Mouse (Mus musculus): ENCODE data around the gene Hps1. TPM values are rescaled to one million over a fixed set of nuclear protein-coding genes. Genes with fewer than 3 reads are reported as not detected.
"Not testable (repeated sequence)": the region's sequence is repeated elsewhere in the genome, so short reads cannot be mapped to it uniquely, and the experiment has no call there.

The Hps1 gene
- polyA plus RNA-seq, 1 experiment from 2014 or later: 21.1 TPM

- no peaks in the 10 kb centered on the region for H3K9me3 ChIP-seq
- WGBS: 25% methylated on average over 2 of the region's 2 CpGs
- DNase-seq (ENCODE audit: extremely low spot score, low spot score): no peak
- 0 out of 2 replicates have a peak overlapping the region, but pooled peaks have one; percentile 20 for H3K27ac ChIP-seq
- no peak overlapping the region for H3K4me3 ChIP-seq
- H3K27me3 ChIP-seq (ENCODE audit: poor library complexity, severe bottlenecking): peaks cover 35% of the 10 kb centered on the region
- H3K36me3 ChIP-seq (replicated peaks): no peaks in the 10 kb centered on the region
- H3K4me1 ChIP-seq: peaks cover 35% of the 10 kb centered on the region
Measured at GRCm38 (mm10) chr19:42785129-42785528, 5.4 kb upstream of the Hps1 start.

GRCm38 (mm10) chr19:42780156-42780538 is 369 bp upstream of the Hps1 start:
- H3K27me3 ChIP-seq (ENCODE audit: poor library complexity, severe bottlenecking); H3K9me3 ChIP-seq; DNase-seq (ENCODE audit: extremely low spot score, low spot score); H3K36me3 ChIP-seq (replicated peaks): not testable (repeated sequence)
- Histone ChIP-seq H3K4me1 (peaks cover 32% of the 10 kb centered on the region), H3K4me3 (peak overlapping the region; percentile 74), H3K27ac (peak overlapping the region; percentile 93)
- WGBS: 49% methylated on average over 7 of the region's 7 CpGs

- Histone ChIP-seq H3K4me3 (no peak overlapping the region), H3K27me3 (ENCODE audit: poor library complexity, severe bottlenecking) (no peaks in the 10 kb centered on the region; the same call in 1 of the 2 replicates), H3K27ac (no peak overlapping the region), H3K9me3 (no peaks in the 10 kb centered on the region), H3K36me3 (replicated peaks) (no peaks in the 10 kb centered on the region), H3K4me1 (peaks cover 22% of the 10 kb centered on the region)
- no peak for DNase-seq (ENCODE audit: extremely low spot score, low spot score)
- 81% methylated on average over 5 of the region's 5 CpGs for WGBS
Measured at GRCm38 (mm10) chr19:42777801-42778200, 2.0 kb downstream of the Hps1 start.

GRCm38 (mm10) chr19:42776813-42777212 is 3.0 kb downstream of the Hps1 start:
- no peak overlapping the region for H3K27ac ChIP-seq
- WGBS: 96% methylated on average over 1 of the region's 1 CpGs
- H3K4me1 ChIP-seq: peaks cover 22% of the 10 kb centered on the region
- H3K4me3 ChIP-seq: no peak overlapping the region
- no peak for DNase-seq (ENCODE audit: extremely low spot score, low spot score)
- H3K27me3 ChIP-seq (ENCODE audit: poor library complexity, severe bottlenecking): no peaks in the 10 kb centered on the region; the same call in 1 of the 2 replicates
- H3K36me3 ChIP-seq (replicated peaks): no peaks in the 10 kb centered on the region
- H3K9me3 ChIP-seq: no peaks in the 10 kb centered on the region

- Histone ChIP-seq H3K4me3 (no peak overlapping the region), H3K9me3 (no peaks in the 10 kb centered on the region), H3K36me3 (replicated peaks) (peaks cover 42% of the 10 kb centered on the region), H3K27ac (no peak overlapping the region), H3K27me3 (ENCODE audit: poor library complexity, severe bottlenecking) (no peaks in the 10 kb centered on the region), H3K4me1 (peaks cover 12% of the 10 kb centered on the region)
- WGBS: 89% methylated on average over 23 of the region's 23 CpGs
- no peak for DNase-seq (ENCODE audit: extremely low spot score, low spot score)
Measured at GRCm38 (mm10) chr19:42770141-42770872, 9.5 kb downstream of the Hps1 start.

- Histone ChIP-seq H3K27me3 (ENCODE audit: poor library complexity, severe bottlenecking) (no peaks in the 10 kb centered on the region), H3K4me1 (peaks cover 14% of the 10 kb centered on the region), H3K36me3 (replicated peaks) (peaks cover 42% of the 10 kb centered on the region), H3K27ac (no peak overlapping the region), H3K9me3 (no peaks in the 10 kb centered on the region), H3K4me3 (no peak overlapping the region)
- no peak for DNase-seq (ENCODE audit: extremely low spot score, low spot score)
- 88% methylated on average over 10 of the region's 10 CpGs for WGBS
Measured at GRCm38 (mm10) chr19:42769648-42770047, 10.1 kb downstream of the Hps1 start.

- WGBS: 81% methylated on average over 8 of the region's 8 CpGs
- H3K4me1 ChIP-seq: peaks cover 26% of the 10 kb centered on the region
- 0 out of 2 replicates have a peak overlapping the region, but pooled peaks have one; percentile 12 for H3K27ac ChIP-seq
- no peak for DNase-seq (ENCODE audit: extremely low spot score, low spot score)
- no peaks in the 10 kb centered on the region for H3K9me3 ChIP-seq
- no peaks in the 10 kb centered on the region for H3K27me3 ChIP-seq (ENCODE audit: poor library complexity, severe bottlenecking)
- peaks cover 42% of the 10 kb centered on the region for H3K36me3 ChIP-seq (replicated peaks)
- no peak overlapping the region for H3K4me3 ChIP-seq
Measured at GRCm38 (mm10) chr19:42767361-42767760, 12.4 kb downstream of the Hps1 start.

GRCm38 (mm10) chr19:42764398-42764797 is 15.4 kb downstream of the Hps1 start:
- H3K27ac ChIP-seq: no peak overlapping the region
- H3K4me1 ChIP-seq: peaks cover 30% of the 10 kb centered on the region
- no peak for DNase-seq (ENCODE audit: extremely low spot score, low spot score)
- peaks cover 30% of the 10 kb centered on the region for H3K36me3 ChIP-seq (replicated peaks)
- H3K4me3 ChIP-seq: no peak overlapping the region
- H3K27me3 ChIP-seq (ENCODE audit: poor library complexity, severe bottlenecking): no peaks in the 10 kb centered on the region
- 78% methylated on average over 10 of the region's 10 CpGs for WGBS
- no peaks in the 10 kb centered on the region for H3K9me3 ChIP-seq

GRCm38 (mm10) chr19:42756671-42757070 is 23.1 kb downstream of the Hps1 start:
- Histone ChIP-seq H3K4me1 (peaks cover 53% of the 10 kb centered on the region), H3K9me3 (no peaks in the 10 kb centered on the region), H3K4me3 (no peak overlapping the region), H3K27ac (no peak overlapping the region), H3K27me3 (ENCODE audit: poor library complexity, severe bottlenecking) (peaks cover 6% of the 10 kb centered on the region), H3K36me3 (replicated peaks) (peaks cover 4% of the 10 kb centered on the region; the same call in 1 of the 2 replicates)
- 85% methylated on average over 6 of the region's 6 CpGs for WGBS
- no peak for DNase-seq (ENCODE audit: extremely low spot score, low spot score)

GRCm38 (mm10) chr19:42755148-42755870 is 24.5 kb downstream of the Hps1 start:
- 84% methylated on average over 15 of the region's 15 CpGs for WGBS
- Histone ChIP-seq H3K4me1 (peaks cover 67% of the 10 kb centered on the region), H3K27me3 (ENCODE audit: poor library complexity, severe bottlenecking) (peaks cover 10% of the 10 kb centered on the region)

GRCm38 (mm10) chr19:42753141-42753917 is 26.4 kb downstream of the Hps1 start:
- no peaks in the 10 kb centered on the region for H3K36me3 ChIP-seq (replicated peaks)
- H3K4me1 ChIP-seq: peaks cover 72% of the 10 kb centered on the region
- no peak for DNase-seq (ENCODE audit: extremely low spot score, low spot score)
- peaks cover 10% of the 10 kb centered on the region for H3K27me3 ChIP-seq (ENCODE audit: poor library complexity, severe bottlenecking)
- peak overlapping the region; percentile 83 for H3K27ac ChIP-seq
- peak overlapping the region; percentile 45 for H3K4me3 ChIP-seq
- H3K9me3 ChIP-seq: no peaks in the 10 kb centered on the region
- WGBS: 48% methylated on average over 11 of the region's 11 CpGs

More at GRCm38 (mm10) chr19:42755148-42755870, 24.5 kb downstream of the Hps1 start:
- Histone ChIP-seq H3K4me3 (no peak overlapping the region), H3K27ac (0 out of 2 replicates have a peak overlapping the region, but pooled peaks have one; percentile 51), H3K9me3 (no peaks in the 10 kb centered on the region), H3K36me3 (replicated peaks) (peaks cover under 1% of the 10 kb centered on the region; the same call in 1 of the 2 replicates)
- DNase-seq (ENCODE audit: extremely low spot score, low spot score): no peak

GRCm38 (mm10) chr19:42752363-42752931 is 27.3 kb downstream of the Hps1 start, which contains the start of gene Pyroxd2:
TSS of gene Pyroxd2 (minus strand) at chr19:42752775.
- Histone ChIP-seq H3K36me3 (replicated peaks) (no peaks in the 10 kb centered on the region), H3K4me3 (peak within 1 kb of the TSS; percentile 45), H3K4me1 (peaks cover 69% of the 10 kb centered on the region), H3K27ac (peak within 1 kb of the TSS; percentile 83), H3K27me3 (ENCODE audit: poor library complexity, severe bottlenecking) (peaks cover 10% of the 10 kb centered on the region), H3K9me3 (no peaks in the 10 kb centered on the region)
- 5% methylated on average over 22 of the region's 22 CpGs for WGBS
- DNase-seq (ENCODE audit: extremely low spot score, low spot score): peak; percentile 75

All from forebrain, embryonic 10.5 days (tissue).